Mouse (Mus musculus): ENCODE measurements around the gene Klf3. TPM values are rescaled to one million over a fixed set of nuclear protein-coding genes. Genes with fewer than 3 reads are reported as not detected.
"Not testable (repeated sequence)": the region's sequence is repeated elsewhere in the genome, so short reads cannot be mapped to it uniquely, and the experiment has no call there.

Gene Klf3
- total and polyA plus RNA-seq, 2 experiments = 17.8 to 35.7 TPM

DNA sequence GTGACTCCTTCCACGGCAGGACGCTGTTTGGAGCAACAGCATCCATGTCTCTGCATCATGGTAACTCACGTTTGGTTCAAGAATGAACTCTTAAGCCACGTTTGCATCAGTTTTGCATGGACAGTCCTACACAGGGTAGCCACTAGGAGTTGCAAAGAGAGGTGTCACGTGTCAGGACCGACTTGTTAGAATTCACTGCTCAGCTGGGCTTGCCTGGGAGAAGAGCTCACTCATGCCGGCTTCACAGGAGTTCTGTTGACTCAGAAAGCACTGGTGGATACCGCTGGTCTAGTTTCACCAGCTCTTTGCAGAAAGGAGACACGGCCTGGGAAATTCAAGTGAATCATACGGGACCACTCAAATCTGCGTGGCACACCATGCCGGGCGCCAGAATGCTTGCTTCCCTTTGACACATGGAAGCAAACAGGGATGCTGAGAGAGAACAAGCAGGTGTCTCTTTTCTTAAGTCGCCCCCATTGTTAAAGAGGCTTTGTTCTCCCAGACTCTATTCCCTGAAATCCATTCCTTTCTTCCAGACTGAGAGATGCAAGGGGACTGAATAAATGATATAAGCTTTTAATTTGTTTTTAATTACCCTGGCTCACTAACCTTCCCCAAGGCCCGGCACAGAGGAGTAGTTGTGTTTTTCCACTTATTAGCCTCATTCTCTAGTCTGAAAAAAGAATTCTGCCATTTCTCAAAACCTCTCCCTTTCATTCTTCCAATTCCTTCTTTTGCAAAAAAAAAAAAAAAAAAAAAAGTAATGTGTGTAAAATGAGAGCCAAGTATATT lies 74.2 kb downstream of the Klf3 start:
- no peak for TF ChIP-seq CTCF (IDR thresholded peaks at IDR 0.05; ENCODE audit: low read depth, low read length)
- no peak for TF ChIP-seq POLR2A (IDR thresholded peaks at IDR 0.05; ENCODE audit: extremely low read depth, insufficient read depth, low read length)
- Histone ChIP-seq H3K27ac (replicated peaks; ENCODE audit: insufficient read depth, low read depth, low read length) (no peak overlapping the region), H3K27me3 (ENCODE audit: control insufficient read depth, insufficient read depth, low read length) (no peaks in the 10 kb centered on the region), H3K4me3 (ENCODE audit: insufficient read depth, low read depth, low read length) (no peak overlapping the region), H3K79me2 (ENCODE audit: control insufficient read depth, insufficient read depth, low read length) (no peaks in the 10 kb centered on the region), H3K9ac (ENCODE audit: low read depth, low read length) (no peak overlapping the region), H3K36me3 (ENCODE audit: control insufficient read depth, insufficient read depth, low read length) (no peaks in the 10 kb centered on the region), H3K4me1 (ENCODE audit: control insufficient read depth, insufficient read depth, low read length) (peaks cover 11% of the 10 kb centered on the region)
- 76% methylated on average over 15 of the region's 15 CpGs for WGBS
- DNase-seq (ENCODE audit: extremely low read depth, low read depth, low spot score) = no peak

DNA sequence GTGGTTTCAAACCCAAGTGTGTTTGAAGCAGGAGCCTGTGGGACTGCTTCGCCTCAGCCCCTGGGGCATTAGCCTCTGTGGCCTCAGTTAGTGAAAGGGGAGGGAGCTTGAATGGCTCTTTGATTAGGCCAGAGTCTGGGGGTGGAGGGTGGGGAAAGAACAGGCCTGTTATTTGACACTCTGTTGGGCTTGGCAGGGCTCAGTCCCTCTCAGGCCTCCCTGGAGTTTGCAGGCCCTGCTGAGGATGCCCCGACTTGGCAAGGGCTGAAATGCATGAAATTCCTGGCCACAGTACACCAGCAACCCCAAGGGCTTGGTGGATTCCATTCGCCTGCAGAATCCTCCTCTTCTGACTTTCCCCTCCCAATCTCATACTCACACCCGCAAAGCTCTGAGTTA lies 74.8 kb downstream of the Klf3 start:
- H3K27ac ChIP-seq (replicated peaks; ENCODE audit: insufficient read depth, low read depth, low read length) = no peak overlapping the region
- 25% methylated on average over 4 of the region's 4 CpGs for WGBS
- H3K27me3 ChIP-seq (ENCODE audit: control insufficient read depth, insufficient read depth, low read length) = no peaks in the 10 kb centered on the region
- no peak overlapping the region for H3K9ac ChIP-seq (ENCODE audit: low read depth, low read length)
- H3K36me3 ChIP-seq (ENCODE audit: control insufficient read depth, insufficient read depth, low read length) = no peaks in the 10 kb centered on the region
- DNase-seq (ENCODE audit: extremely low read depth, low read depth, low spot score) = peak; percentile 56
- H3K4me3 ChIP-seq (ENCODE audit: insufficient read depth, low read depth, low read length) = no peak overlapping the region
- peaks cover 11% of the 10 kb centered on the region for H3K4me1 ChIP-seq (ENCODE audit: control insufficient read depth, insufficient read depth, low read length)
- H3K79me2 ChIP-seq (ENCODE audit: control insufficient read depth, insufficient read depth, low read length) = no peaks in the 10 kb centered on the region; the same call in 1 of the 2 replicates
- TF ChIP-seq POLR2A (IDR thresholded peaks at IDR 0.05; ENCODE audit: extremely low read depth, insufficient read depth, low read length) (no peak), CTCF (IDR thresholded peaks at IDR 0.05; ENCODE audit: low read depth, low read length) (no peak)

DNA sequence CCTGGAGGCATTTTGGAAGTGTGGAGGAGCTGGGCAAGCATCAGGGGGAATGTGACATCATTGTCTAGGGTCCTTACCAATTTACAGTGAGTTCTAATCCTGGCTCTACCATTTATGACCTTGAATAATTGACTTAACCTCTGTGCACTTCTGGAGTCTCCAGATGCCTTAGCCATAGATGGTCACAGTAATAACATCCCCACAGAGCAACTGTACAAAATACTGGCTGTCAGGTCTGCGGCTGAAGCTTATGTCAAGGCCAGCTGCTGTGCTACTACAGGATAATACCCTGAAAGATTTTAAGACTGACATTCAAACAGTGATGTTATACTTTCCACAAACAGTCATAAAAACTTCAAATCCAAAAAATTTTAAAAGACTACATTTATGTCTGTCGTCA lies 75.3 kb downstream of the Klf3 start:
- H3K27ac ChIP-seq (replicated peaks; ENCODE audit: insufficient read depth, low read depth, low read length) = no peak overlapping the region

DNA sequence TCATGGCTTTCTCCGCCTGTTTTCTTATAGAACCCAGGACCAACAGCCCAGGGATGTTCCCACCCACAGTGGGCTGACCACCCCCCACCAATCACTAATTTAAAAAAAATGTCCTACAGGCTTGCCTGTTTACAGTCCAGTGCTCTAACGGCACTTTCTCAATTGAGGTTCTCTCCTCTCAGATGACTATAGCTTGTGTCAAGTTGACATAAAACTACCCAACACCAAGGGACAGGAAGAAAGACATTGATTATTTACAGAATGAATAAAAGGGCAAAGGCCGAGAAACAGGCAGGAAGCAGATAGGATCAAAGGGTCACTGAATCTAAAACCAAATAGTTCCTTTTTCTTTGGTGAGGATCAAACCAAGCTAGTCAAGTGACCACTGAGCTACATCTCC lies 76.1 kb downstream of the Klf3 start:
- H3K27ac ChIP-seq (replicated peaks; ENCODE audit: insufficient read depth, low read depth, low read length) = 0 out of 2 replicates have a peak overlapping the region, but pooled peaks have one; percentile 5
- DNase-seq (ENCODE audit: extremely low read depth, low read depth, low spot score) = peak; percentile 74
- H3K79me2 ChIP-seq (ENCODE audit: control insufficient read depth, insufficient read depth, low read length) = no peaks in the 10 kb centered on the region; the same call in 1 of the 2 replicates
- whole genome bisulfite sequencing = 35% methylated on average over 3 of the region's 3 CpGs
- H3K4me1 ChIP-seq (ENCODE audit: control insufficient read depth, insufficient read depth, low read length) = peaks cover 11% of the 10 kb centered on the region
- H3K27me3 ChIP-seq (ENCODE audit: control insufficient read depth, insufficient read depth, low read length) = no peaks in the 10 kb centered on the region
- H3K9ac ChIP-seq (ENCODE audit: low read depth, low read length) = no peak overlapping the region
- H3K4me3 ChIP-seq (ENCODE audit: insufficient read depth, low read depth, low read length) = no peak overlapping the region
- H3K36me3 ChIP-seq (ENCODE audit: control insufficient read depth, insufficient read depth, low read length) = no peaks in the 10 kb centered on the region
- TF ChIP-seq POLR2A (IDR thresholded peaks at IDR 0.05; ENCODE audit: extremely low read depth, insufficient read depth, low read length) = no peak
- TF ChIP-seq CTCF (IDR thresholded peaks at IDR 0.05; ENCODE audit: low read depth, low read length) = no peak

More for the DNA sequence above, 75.3 kb downstream of the Klf3 start:
- Histone ChIP-seq H3K4me1 (ENCODE audit: control insufficient read depth, insufficient read depth, low read length) (peaks cover 11% of the 10 kb centered on the region), H3K27me3 (ENCODE audit: control insufficient read depth, insufficient read depth, low read length) (no peaks in the 10 kb centered on the region), H3K9ac (ENCODE audit: low read depth, low read length) (no peak overlapping the region), H3K79me2 (ENCODE audit: control insufficient read depth, insufficient read depth, low read length) (no peaks in the 10 kb centered on the region; the same call in 1 of the 2 replicates), H3K4me3 (ENCODE audit: insufficient read depth, low read depth, low read length) (no peak overlapping the region), H3K36me3 (ENCODE audit: control insufficient read depth, insufficient read depth, low read length) (no peaks in the 10 kb centered on the region)
- WGBS = 94% methylated on average over 2 of the region's 2 CpGs
- no peak for DNase-seq (ENCODE audit: extremely low read depth, low read depth, low spot score)
- TF ChIP-seq POLR2A (IDR thresholded peaks at IDR 0.05; ENCODE audit: extremely low read depth, insufficient read depth, low read length) = no peak
- no peak for TF ChIP-seq CTCF (IDR thresholded peaks at IDR 0.05; ENCODE audit: low read depth, low read length)

DNA sequence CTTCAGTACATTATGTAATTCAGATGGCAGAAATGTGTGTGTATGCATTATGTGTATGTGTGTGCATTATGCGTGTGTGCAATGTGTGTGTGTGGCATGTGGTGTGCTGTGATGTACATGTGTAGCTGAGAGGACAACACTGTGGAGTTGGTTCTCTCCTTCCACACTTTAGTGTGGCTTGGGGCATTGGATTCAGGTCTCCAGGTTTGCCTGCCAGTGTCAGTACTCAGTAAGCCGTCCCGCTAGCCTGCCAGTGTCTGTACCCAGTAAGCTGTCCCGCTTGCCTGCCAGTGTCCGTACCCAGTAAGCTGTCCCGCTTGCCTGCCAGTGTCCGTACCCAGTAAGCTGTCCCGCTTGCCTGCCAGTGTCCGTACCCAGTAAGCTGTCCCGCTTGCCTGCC lies 78.4 kb downstream of the Klf3 start:
- not testable (repeated sequence) for H3K36me3 ChIP-seq (ENCODE audit: control insufficient read depth, insufficient read depth, low read length)
- WGBS = 47% methylated on average over 8 of the region's 10 CpGs
- peak; percentile 58 for DNase-seq (ENCODE audit: extremely low read depth, low read depth, low spot score)

DNA sequence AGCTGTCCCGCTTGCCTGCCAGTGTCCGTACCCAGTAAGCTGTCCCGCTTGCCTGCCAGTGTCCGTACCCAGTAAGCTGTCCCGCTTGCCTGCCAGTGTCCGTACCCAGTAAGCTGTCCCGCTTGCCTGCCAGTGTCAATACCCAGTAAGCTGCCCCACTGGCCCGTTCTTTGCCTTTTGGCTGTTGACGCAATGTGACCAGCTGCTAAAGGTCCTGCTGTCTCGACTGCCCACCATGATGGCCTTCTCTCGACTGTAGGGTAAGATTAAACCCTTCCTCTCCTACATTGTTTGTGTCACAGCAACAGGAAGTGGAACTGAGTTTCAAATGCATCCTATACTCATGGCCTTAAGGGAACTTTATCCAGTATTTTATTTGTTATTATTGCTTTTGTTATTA lies 78.8 kb downstream of the Klf3 start:
- peak; percentile 89 for DNase-seq (ENCODE audit: extremely low read depth, low read depth, low spot score)
- H3K4me3 ChIP-seq (ENCODE audit: insufficient read depth, low read depth, low read length); H3K79me2 ChIP-seq (ENCODE audit: control insufficient read depth, insufficient read depth, low read length); H3K9ac ChIP-seq (ENCODE audit: low read depth, low read length); H3K36me3 ChIP-seq (ENCODE audit: control insufficient read depth, insufficient read depth, low read length); H3K27ac ChIP-seq (replicated peaks; ENCODE audit: insufficient read depth, low read depth, low read length); H3K27me3 ChIP-seq (ENCODE audit: control insufficient read depth, insufficient read depth, low read length): not testable (repeated sequence)
- WGBS = 11% methylated on average over 9 of the region's 11 CpGs
- peaks cover 11% of the 10 kb centered on the region for H3K4me1 ChIP-seq (ENCODE audit: control insufficient read depth, insufficient read depth, low read length)

More for the DNA sequence above, 78.4 kb downstream of the Klf3 start:
- not testable (repeated sequence) for H3K79me2 ChIP-seq (ENCODE audit: control insufficient read depth, insufficient read depth, low read length); H3K27me3 ChIP-seq (ENCODE audit: control insufficient read depth, insufficient read depth, low read length)
- peak overlapping the region; percentile 75 for H3K9ac ChIP-seq (ENCODE audit: low read depth, low read length)
- peaks cover 11% of the 10 kb centered on the region for H3K4me1 ChIP-seq (ENCODE audit: control insufficient read depth, insufficient read depth, low read length)
- peak overlapping the region; percentile 31 for H3K4me3 ChIP-seq (ENCODE audit: insufficient read depth, low read depth, low read length)
- H3K27ac ChIP-seq (replicated peaks; ENCODE audit: insufficient read depth, low read depth, low read length) = peak overlapping the region; percentile 48

Other genes starting within 250 kb of the Klf3 start
- 1.0 and 1.1 TPM in 2 replicates for gene Tlr1, start 130.2 kb downstream of the Klf3 start, total RNA-seq (2014; rRNA removed)
- 0.32 and 0.66 TPM in 2 replicates for gene Tlr1, start 130.2 kb downstream of the Klf3 start, polyA plus RNA-seq (2012; rRNA removed)
- 0.46 and 0.67 TPM in 2 replicates for gene Tlr6, start 156.7 kb downstream of the Klf3 start, total RNA-seq (2014; rRNA removed)
- 0.15 and 0.18 TPM in 2 replicates for gene Tlr6, start 156.7 kb downstream of the Klf3 start, polyA plus RNA-seq (2012; rRNA removed)
- gene Fam114a1, start 166.7 kb downstream of the Klf3 start, total RNA-seq (2014; rRNA removed) = 16.6 and 20.2 TPM in 2 replicates
- gene Fam114a1, start 166.7 kb downstream of the Klf3 start, polyA plus RNA-seq (2012; rRNA removed) = 9.0 and 11.9 TPM in 2 replicates